Mouse (Mus musculus): ENCODE data around the gene Kcna10.

- TF ChIP-seq CTCF (IDR thresholded peaks at IDR 0.05; ENCODE audit: low read depth, low read length) (no peak), POLR2A (IDR thresholded peaks at IDR 0.05; ENCODE audit: insufficient read depth, low read length) (no peak)
These were observed 40.4 kb downstream of the Kcna10 start for GRCm38 (mm10) chr3:107223230-107223629.

Measured in ES-Bruce4 (cell line).